Mouse (Mus musculus) liver, embryonic 16.5 days (tissue): ENCODE data around the gene Dhdds. TPM values are rescaled to one million over a fixed set of nuclear protein-coding genes. Genes with fewer than 3 reads are reported as not detected.

Experiments
- ATAC-seq: fragments of 200-750 bp; cut with Nextera tagmentation; 2 replicates; pipeline ENCODE4 v1.8.0; 2017; ENCODE audit warnings: low read depth, mild to moderate bottlenecking, moderate number of reproducible peaks, moderate library complexity
- H3K27ac ChIP-seq: fragments of 300-500 bp; sonication (generic); 2 replicates; pipeline ENCODE4 v1.5.1; 2014; ENCODE audit warnings: mild to moderate bottlenecking, low read length
- H3K27me3 ChIP-seq: fragments of 300-500 bp; sonication (generic); 2 replicates; pipeline ENCODE4 v1.6.1; 2014; ENCODE audit warnings: low read depth, low read length, mixed read lengths; ENCODE audit not compliant: control insufficient read depth, insufficient read depth
- H3K36me3 ChIP-seq: fragments of 300-500 bp; sonication (generic); 2 replicates; pipeline ENCODE4 v1.6.1; 2014; ENCODE audit warnings: mild to moderate bottlenecking; ENCODE audit not compliant: control insufficient read depth, insufficient read depth
- H3K4me1 ChIP-seq: fragments of 300-500 bp; sonication (generic); 2 replicates; pipeline ENCODE4 v1.6.1; 2014; ENCODE audit warnings: low read depth, low read length, mixed read lengths; ENCODE audit not compliant: control insufficient read depth
- H3K4me2 ChIP-seq: fragments of 300-500 bp; sonication (generic); 2 replicates; pipeline ENCODE4 v1.6.1; 2014; ENCODE audit warnings: low read depth, low read length, mixed read lengths
- H3K4me3 ChIP-seq: fragments of 300-500 bp; sonication (generic); 2 replicates; pipeline ENCODE4 v1.5.1; 2014; ENCODE audit warnings: low read depth, mild to moderate bottlenecking, low read length
- H3K9ac ChIP-seq: fragments of 300-500 bp; sonication (generic); 2 replicates; pipeline ENCODE4 v1.6.1; 2014; ENCODE audit warnings: low read depth, low read length
- H3K9me3 ChIP-seq: fragments of 300-500 bp; sonication (generic); replicated peaks from 2 replicates; pipeline ENCODE4 v1.6.1; 2016; ENCODE audit warnings: low read length; ENCODE audit not compliant: control insufficient read depth
- WGBS: fragments of 180-500 bp; shearing (Covaris S2); extraction: QIAGEN DNeasy Blood & Tissue Kit; methylation state at CpG from one replicate; pipeline ENCODE4 v1.1.7; 2014; ENCODE audit not compliant: insufficient replicate concordance; 5-methylcytosine and 5-hydroxymethylcytosine counted together
- polyA plus RNA-seq: library from polyadenylated mRNA; unstranded; fragments of >200 nt; fragmentation: Nextera tagmentation; extraction: Ambion mirVana; gene quantifications from 2 replicates; pipeline ENCODE4 v1.2.1, GENCODE M21; 2015

Dhdds gene
- polyA plus RNA-seq, 1 experiment from 2014 or later: 20.2 TPM

DNA sequence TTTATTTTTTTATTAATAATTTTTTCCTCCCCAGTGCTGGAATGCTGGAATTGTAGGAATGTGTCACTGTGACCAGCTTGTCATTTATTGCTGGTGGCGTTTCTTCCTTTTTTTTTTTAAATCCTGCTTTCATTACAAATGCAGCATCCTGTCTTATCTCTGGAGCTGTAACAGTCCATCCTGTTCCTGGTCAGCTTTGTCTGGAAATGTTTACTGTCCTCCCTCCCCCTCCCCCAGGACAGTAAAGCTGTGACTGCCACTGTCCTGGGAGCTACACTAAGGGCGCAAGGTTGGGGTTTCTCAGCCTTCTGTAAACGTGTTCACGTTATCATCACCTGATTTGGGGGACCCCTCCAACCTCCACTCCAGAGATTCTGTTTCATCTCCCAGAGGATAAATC, 75.5 kb downstream of the Dhdds start:
- 39% methylated on average over 4 of the region's 4 CpGs for WGBS
- ATAC-seq: no peak
- Histone ChIP-seq H3K4me2 (no peak overlapping the region), H3K4me1 (peaks cover 2% of the 10 kb centered on the region; the same call in 1 of the 2 replicates), H3K9ac (no peak overlapping the region), H3K9me3 (no peaks in the 10 kb centered on the region), H3K27ac (no peak overlapping the region), H3K27me3 (no peaks in the 10 kb centered on the region), H3K36me3 (no peaks in the 10 kb centered on the region), H3K4me3 (no peak overlapping the region)

DNA sequence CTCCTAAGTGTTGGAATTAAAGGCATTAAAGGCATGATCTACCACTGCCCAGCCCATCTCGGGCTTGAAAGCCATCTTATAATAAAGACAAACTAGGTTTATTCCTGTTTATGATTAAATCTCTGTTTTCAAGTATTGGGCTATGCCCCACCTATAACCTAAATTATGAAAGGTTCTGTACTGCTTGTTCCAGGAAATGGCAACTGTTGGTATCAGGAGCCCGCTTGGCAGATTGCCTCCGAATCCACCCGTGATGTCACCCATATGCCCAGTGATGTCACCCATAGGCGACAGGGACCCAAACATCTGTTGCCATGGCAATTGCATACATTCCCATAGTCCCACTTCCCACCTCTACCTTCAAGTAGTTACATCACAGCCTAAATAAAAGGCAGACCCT, 77.0 kb downstream of the Dhdds start:
- H3K4me2 ChIP-seq: no peak overlapping the region
- H3K9me3 ChIP-seq: no peaks in the 10 kb centered on the region
- H3K4me3 ChIP-seq: no peak overlapping the region
- H3K9ac ChIP-seq: no peak overlapping the region
- no peak for ATAC-seq
- no peaks in the 10 kb centered on the region for H3K27me3 ChIP-seq
- H3K36me3 ChIP-seq: no peaks in the 10 kb centered on the region
- no peak overlapping the region for H3K27ac ChIP-seq
- peaks cover 2% of the 10 kb centered on the region; the same call in 1 of the 2 replicates for H3K4me1 ChIP-seq
- WGBS: 75% methylated on average over 5 of the region's 5 CpGs

Other genes with a start within 250 kb of the Dhdds start
- 7.6 and 7.9 TPM in 2 replicates for gene Arid1a, start 244.1 kb downstream of the Dhdds start, polyA plus RNA-seq
- 69.9 and 79.4 TPM in 2 replicates for gene Rps6ka1, start 113.1 kb downstream of the Dhdds start, polyA plus RNA-seq
- gene Hmgn2, start 32.3 kb downstream of the Dhdds start, polyA plus RNA-seq: 517 and 560 TPM in 2 replicates
- gene Lin28a, start 17.9 kb upstream of the Dhdds start, polyA plus RNA-seq: 1.1 and 1.5 TPM in 2 replicates
- gene Zfp683, start 52.9 kb upstream of the Dhdds start, polyA plus RNA-seq: not detected in 2 replicates
- gene Crybg2, start 59.9 kb upstream of the Dhdds start, polyA plus RNA-seq: 0.61 and 0.68 TPM in 2 replicates
- 56.1 and 56.8 TPM in 2 replicates for gene Cd52, start 94.2 kb upstream of the Dhdds start, polyA plus RNA-seq
- 1.3 TPM in 2 replicates for gene Ubxn11, start 101.7 kb upstream of the Dhdds start, polyA plus RNA-seq
- 142 and 161 TPM in 2 replicates for gene Sh3bgrl3, start 127.9 kb upstream of the Dhdds start, polyA plus RNA-seq
- 42.3 and 47.7 TPM in 2 replicates for gene Cep85, start 186.2 kb upstream of the Dhdds start, polyA plus RNA-seq
- not detected in 2 replicates for gene Gm7534, start 202.1 kb upstream of the Dhdds start, polyA plus RNA-seq
- gene Catsper4, start 226.5 kb upstream of the Dhdds start, polyA plus RNA-seq: not detected in 2 replicates
- gene Cnksr1, start 237.5 kb upstream of the Dhdds start, polyA plus RNA-seq: 0.06 and 0.07 TPM in 2 replicates
- gene E130218I03Rik, start 242.7 kb upstream of the Dhdds start, polyA plus RNA-seq: 0.11 and 0.13 TPM in 2 replicates
- 4.0 and 4.5 TPM in 2 replicates for gene Zfp593, start 244.7 kb upstream of the Dhdds start, polyA plus RNA-seq
- not detected in 2 replicates for gene Gm30191, start 246.0 kb upstream of the Dhdds start, polyA plus RNA-seq